Mouse (Mus musculus): ENCODE data around the gene Sptb.

Sptb gene

GRCm38 (mm10) chr12:76540169-76540568, 170.2 kb downstream of the Sptb start:
- DNase-seq: no peak

- DNase-seq: peak; percentile 63
These were observed 172.9 kb downstream of the Sptb start for GRCm38 (mm10) chr12:76537434-76537833.

GRCm38 (mm10) chr12:76536591-76537153, 173.7 kb downstream of the Sptb start:
- no peak for DNase-seq

GRCm38 (mm10) chr12:76535471-76535900, 174.9 kb downstream of the Sptb start:
- no peak for DNase-seq

GRCm38 (mm10) chr12:76534641-76535283, 175.6 kb downstream of the Sptb start:
- DNase-seq: no peak

- no peak for DNase-seq
These were observed 176.1 kb downstream of the Sptb start for GRCm38 (mm10) chr12:76534233-76534632.

GRCm38 (mm10) chr12:76533377-76534222, 176.7 kb downstream of the Sptb start:
- DNase-seq: peak; percentile 62

GRCm38 (mm10) chr12:76532926-76533376, 177.4 kb downstream of the Sptb start:
- DNase-seq: peak; percentile 97

- peak; percentile 86 for DNase-seq
These were observed 178.1 kb downstream of the Sptb start for GRCm38 (mm10) chr12:76531986-76532925.

- no peak for DNase-seq
These were observed 179.7 kb downstream of the Sptb start, which contains the start of gene Plekhg3 for GRCm38 (mm10) chr12:76530580-76531139. Gene Plekhg3 (plus strand): TSS chr12:76530891.
